Mouse (Mus musculus): ENCODE results near the gene Gm20661. TPM values are rescaled to one million over a fixed set of nuclear protein-coding genes. Genes with fewer than 3 reads are reported as not detected.
A peak's percentile ranks its signal among the peaks of the same experiment; 100 is the strongest.

Gm20661 gene
- 1 to 10 TPM; 2.0 TPM for total RNA-seq (2021)
- long read RNA-seq: 0 reads

- DNase-seq (ENCODE audit: low spot score in 2 of 2): peak in 1 of 2 experiments; percentile 70
Observed at GRCm38 (mm10) chr9:107982681-107983346, at the start of gene Gm20661. Gene Gm20661, plus strand, starts transcription at chr9:107983058.

GRCm38 (mm10) chr9:107934146-107934545 lies 48.7 kb upstream of the Gm20661 start:
- DNase-seq (ENCODE audit: low spot score in 2 of 2): peak; percentile 31 to 54

- no peak for DNase-seq (ENCODE audit: low spot score in 2 of 2)
Observed at GRCm38 (mm10) chr9:107935374-107935773, 47.5 kb upstream of the Gm20661 start, which contains the start of gene Camkv. Gene Camkv, plus strand, starts transcription at chr9:107935674.

GRCm38 (mm10) chr9:107935790-107936214 lies 47.1 kb upstream of the Gm20661 start:
- DNase-seq (ENCODE audit: low spot score in 2 of 2): peak; percentile 59 to 74

GRCm38 (mm10) chr9:107936215-107936822 lies 46.5 kb upstream of the Gm20661 start:
- DNase-seq (ENCODE audit: low spot score in 2 of 2): peak; percentile 60 to 67

GRCm38 (mm10) chr9:107936831-107937230 lies 46.0 kb upstream of the Gm20661 start:
- no peak for DNase-seq (ENCODE audit: low spot score in 2 of 2)

- peak in 1 of 2 experiments; percentile 43 for DNase-seq (ENCODE audit: low spot score in 2 of 2)
Observed at GRCm38 (mm10) chr9:107947241-107948194, 35.3 kb upstream of the Gm20661 start.

GRCm38 (mm10) chr9:107949184-107949921 lies 33.5 kb upstream of the Gm20661 start:
- DNase-seq (ENCODE audit: low spot score in 2 of 2): no peak

- DNase-seq (ENCODE audit: low spot score in 2 of 2): no peak
Observed at GRCm38 (mm10) chr9:107949922-107950235, 33.0 kb upstream of the Gm20661 start, which contains the start of gene Traip. Gene Traip, plus strand, starts transcription at chr9:107950136.

GRCm38 (mm10) chr9:107950460-107951355 lies 32.1 kb upstream of the Gm20661 start:
- DNase-seq (ENCODE audit: low spot score in 2 of 2): peak; percentile 87 to 92

- DNase-seq (ENCODE audit: low spot score in 2 of 2): no peak
Observed at GRCm38 (mm10) chr9:107955613-107956289, 27.1 kb upstream of the Gm20661 start.

GRCm38 (mm10) chr9:107957141-107957540 lies 25.7 kb upstream of the Gm20661 start:
- DNase-seq (ENCODE audit: low spot score in 2 of 2): no peak

- no peak for DNase-seq (ENCODE audit: low spot score in 2 of 2)
Observed at GRCm38 (mm10) chr9:107959896-107960295, 23.0 kb upstream of the Gm20661 start.

- no peak for DNase-seq (ENCODE audit: low spot score in 2 of 2)
Observed at GRCm38 (mm10) chr9:107960928-107961327, 21.9 kb upstream of the Gm20661 start.

GRCm38 (mm10) chr9:107961351-107961762 lies 21.5 kb upstream of the Gm20661 start:
- peak; percentile 84 to 89 for DNase-seq (ENCODE audit: low spot score in 2 of 2)

GRCm38 (mm10) chr9:107961881-107962280 lies 21.0 kb upstream of the Gm20661 start:
- DNase-seq (ENCODE audit: low spot score in 2 of 2): peak; percentile 74 to 87

- DNase-seq (ENCODE audit: low spot score in 2 of 2): no peak
Observed at GRCm38 (mm10) chr9:107962916-107963315, 19.9 kb upstream of the Gm20661 start.

- DNase-seq (ENCODE audit: low spot score in 2 of 2): peak in 1 of 2 experiments; percentile 87
Observed at GRCm38 (mm10) chr9:107963700-107964099, 19.2 kb upstream of the Gm20661 start.

- DNase-seq (ENCODE audit: low spot score in 2 of 2): no peak
Observed at GRCm38 (mm10) chr9:107964681-107965080, 18.2 kb upstream of the Gm20661 start.

Measured in layer of hippocampus, adult 18-20 months (tissue).